Mouse (Mus musculus) testis, adult 2 months (tissue): Measurements from ENCODE around the gene Cela2a.

Source experiments
- CTCF ChIP-seq: fragments of 200-500 bp; IDR thresholded peaks from 2 replicates; pipeline ENCODE4 v1.5.1; 2012; ENCODE audit warnings: low read depth, mild to moderate bottlenecking, inconsistent platforms, low read length, moderate library complexity; ENCODE audit not compliant: control insufficient read depth, insufficient read depth, insufficient replicate concordance
- POLR2A ChIP-seq: fragments of 200-500 bp; IDR thresholded peaks from 2 replicates; pipeline ENCODE4 v1.6.1; 2012; ENCODE audit warnings: low read depth, mild to moderate bottlenecking, inconsistent platforms, low read length, moderate library complexity; ENCODE audit not compliant: control insufficient read depth

GRCm38 (mm10) chr4:141830381-141830780 lies 4.4 kb upstream of the Cela2a start:
- TF ChIP-seq POLR2A, result no peak
- TF ChIP-seq CTCF, result no peak
